ENCODE assay signal across 10 mouse cellular contexts in genomic region chr15:85663757-85664431, GRCm38 (mm10).
A peak's percentile ranks its signal among the peaks of the same experiment; 100 is the strongest.
DNase-seq lines count a peak whose midpoint lies in the region; TF ChIP-seq lines count a peak whose summit lies in the region.
"Had no signal": no experiment of that assay in that cellular context is flagged by ENCODE, and none has a peak within 500 bp of the region (broad histone marks: within the 10 kb centered on the region; RNA-seq: fewer than 3 reads in every experiment).

No protein-coding gene starts in this region.

- H3K27me3 ChIP-seq in heart, adult 2 months (ENCODE audit: control insufficient read depth, insufficient read depth, low read length) = no peaks in the 10 kb centered on the region

- peaks cover 12% of the 10 kb centered on the region for H3K4me1 ChIP-seq in heart, adult 2 months (ENCODE audit: control insufficient read depth, insufficient read depth, low read length)
- H3K4me1 ChIP-seq in olfactory bulb, adult 2 months (ENCODE audit: control insufficient read depth, insufficient read depth, low read length) = peaks cover 37% of the 10 kb centered on the region

- H3K4me3 ChIP-seq in heart, adult 2 months = no peak overlapping the region
- no peak overlapping the region; the same call in 1 of the 2 replicates for H3K4me3 ChIP-seq in left cerebral cortex, adult 2 months
- no peak overlapping the region; the same call in 1 of the 2 replicates for H3K4me3 ChIP-seq in olfactory bulb, adult 2 months (ENCODE audit: insufficient read depth, low read depth, low read length)
- H3K4me3 ChIP-seq: embryonic facial prominence, embryonic 13.5 days; heart, embryonic 10.5 days had no signal

- H3K36me3 ChIP-seq in heart, adult 2 months (ENCODE audit: control insufficient read depth, insufficient read depth, low read length) = peaks cover 12% of the 10 kb centered on the region
- H3K36me3 ChIP-seq: heart, embryonic 10.5 days had no signal

- no peak for TF ChIP-seq EP300 in heart, adult 2 months (IDR thresholded peaks at IDR 0.05; ENCODE audit: insufficient read depth, low read depth, low read length)

- peaks cover 8% of the 10 kb centered on the region for H3K79me2 ChIP-seq in heart, adult 2 months (replicated peaks; ENCODE audit: control insufficient read depth, insufficient read depth, low read length)

- no peak for TF ChIP-seq CTCF in heart, adult 2 months (IDR thresholded peaks at IDR 0.05)
- TF ChIP-seq CTCF in left cerebral cortex, adult 2 months (IDR thresholded peaks at IDR 0.05) = no peak
- no peak for TF ChIP-seq CTCF in olfactory bulb, adult 2 months (IDR thresholded peaks at IDR 0.05; ENCODE audit: insufficient read depth, low read depth, low read length)

- peak overlapping the region; percentile 16 for H3K9ac ChIP-seq in heart, adult 2 months (ENCODE audit: low read depth, low read length)
- H3K9ac ChIP-seq: embryonic facial prominence, embryonic 13.5 days had no signal

- H3K27ac ChIP-seq in heart, adult 2 months = peak overlapping the region; percentile 100
- peak overlapping the region; percentile 100 for H3K27ac ChIP-seq in left cerebral cortex, adult 2 months
- H3K27ac ChIP-seq in olfactory bulb, adult 2 months (ENCODE audit: insufficient read depth, low read depth, low read length) = peak overlapping the region; percentile 70
- H3K27ac ChIP-seq: embryonic facial prominence, embryonic 13.5 days; heart, embryonic 10.5 days; stomach, postnatal 0 days had no signal

- WGBS in heart, adult 2 months = 83% methylated on average over 17 of the region's 17 CpGs
- WGBS in olfactory bulb, adult 2 months = 62% methylated on average over 17 of the region's 17 CpGs

- no peak for DNase-seq in heart, adult 2 months
- no peak for DNase-seq in heart, postnatal 4 days
- no peak for DNase-seq in left cerebral cortex, adult 2 months (ENCODE audit: extremely low spot score in 1 of 2, low spot score in 2 of 2)
- DNase-seq in left cerebral cortex, postnatal 25 days (ENCODE audit: low spot score in 2 of 2) = no peak
- peak; percentile 63 for DNase-seq in cerebellum, adult 9-11 months
- DNase-seq in yolk sac, embryonic 10.5 days (ENCODE audit: low spot score) = no peak

- no peak for TF ChIP-seq POLR2A in heart, adult 2 months (IDR thresholded peaks at IDR 0.05; ENCODE audit: insufficient read depth, low read depth, low read length)
- TF ChIP-seq POLR2A in olfactory bulb, adult 2 months (IDR thresholded peaks at IDR 0.05; ENCODE audit: insufficient read depth, low read depth, low read length) = no peak

- intact Hi-C loops in heart, adult 2 months (cut with DNase I) = no loop called here
- intact Hi-C loops in left cerebral cortex, adult 2 months (cut with DNase I) = no loop called here
- intact Hi-C loops in left cerebral cortex, postnatal 25 days (cut with DNase I) = no loop called here
